Mouse (Mus musculus): ENCODE measurements around the gene Lin37. TPM values are rescaled to one million over a fixed set of nuclear protein-coding genes. Genes with fewer than 3 reads are reported as not detected.

Gene Lin37
- total RNA-seq, 2 experiments from 2014 or later: 39.8 to 67.5 TPM

- ATAC-seq (replicated peaks; ENCODE audit: poor library complexity): no peak
Observed at GRCm38 (mm10) chr7:30518325-30518724, 41.3 kb downstream of the Lin37 start.

GRCm38 (mm10) chr7:30515003-30515760 is 44.5 kb downstream of the Lin37 start:
- no peak for ATAC-seq (replicated peaks; ENCODE audit: poor library complexity)

GRCm38 (mm10) chr7:30508061-30508460 is 51.6 kb downstream of the Lin37 start:
- no peak for ATAC-seq (replicated peaks; ENCODE audit: poor library complexity)

Other genes with a start within 250 kb of the Lin37 start
Only the 30 nearest of the 33 such genes appear.
- not detected in 2 replicates for gene Lrfn3, start 197.1 kb downstream of the Lin37 start, total RNA-seq (2015)
- gene Lrfn3, start 197.1 kb downstream of the Lin37 start, total RNA-seq (2017): not detected in 2 replicates
- 406 and 473 TPM in 2 replicates for gene Tyrobp, start 146.1 kb downstream of the Lin37 start, total RNA-seq (2015)
- 229 and 322 TPM in 2 replicates for gene Tyrobp, start 146.1 kb downstream of the Lin37 start, total RNA-seq (2017)
- 28.1 and 30.3 TPM in 2 replicates for gene Hcst, start 140.0 kb downstream of the Lin37 start, total RNA-seq (2015)
- gene Hcst, start 140.0 kb downstream of the Lin37 start, total RNA-seq (2017): 10.0 and 12.7 TPM in 2 replicates
- 14.1 and 24.0 TPM in 2 replicates for gene Nfkbid, start 138.1 kb downstream of the Lin37 start, total RNA-seq (2015)
- 5.3 and 13.7 TPM in 2 replicates for gene Nfkbid, start 138.1 kb downstream of the Lin37 start, total RNA-seq (2017)
- not detected in 2 replicates for gene Aplp1, start 114.3 kb downstream of the Lin37 start, total RNA-seq (2015)
- gene Aplp1, start 114.3 kb downstream of the Lin37 start, total RNA-seq (2017): not detected in 2 replicates
- gene Kirrel2, start 102.1 kb downstream of the Lin37 start, total RNA-seq (2015): not detected in 2 replicates
- not detected in 2 replicates for gene Kirrel2, start 102.1 kb downstream of the Lin37 start, total RNA-seq (2017)
- 0.27 TPM in 1 of 2 replicates, not detected in the other for gene Nphs1, start 101.5 kb downstream of the Lin37 start, total RNA-seq (2015)
- 0.58 and 0.95 TPM in 2 replicates for gene Nphs1, start 101.5 kb downstream of the Lin37 start, total RNA-seq (2017)
- gene Prodh2, start 66.2 kb downstream of the Lin37 start, total RNA-seq (2015): not detected in 2 replicates
- not detected in 2 replicates for gene Prodh2, start 66.2 kb downstream of the Lin37 start, total RNA-seq (2017)
- 4.5 and 5.8 TPM in 2 replicates for gene Arhgap33, start 24.8 kb downstream of the Lin37 start, total RNA-seq (2015)
- gene Arhgap33, start 24.8 kb downstream of the Lin37 start, total RNA-seq (2017): 1.4 and 2.0 TPM in 2 replicates
- 11.7 and 12.2 TPM in 2 replicates for gene Hspb6, start 7.7 kb downstream of the Lin37 start, total RNA-seq (2015)
- gene Hspb6, start 7.7 kb downstream of the Lin37 start, total RNA-seq (2017): 3.5 and 4.4 TPM in 2 replicates
- 11.5 and 16.3 TPM in 2 replicates for gene Proser3, start 7.5 kb downstream of the Lin37 start, total RNA-seq (2015)
- gene Proser3, start 7.5 kb downstream of the Lin37 start, total RNA-seq (2017): 1.8 and 4.7 TPM in 2 replicates
- 21.4 and 23.4 TPM in 2 replicates for gene U2af1l4, start 3.5 kb upstream of the Lin37 start, total RNA-seq (2015)
- 86.9 and 96.7 TPM in 2 replicates for gene U2af1l4, start 3.5 kb upstream of the Lin37 start, total RNA-seq (2017)
- 2.2 and 3.7 TPM in 2 replicates for gene Gm49396, start 3.5 kb upstream of the Lin37 start, total RNA-seq (2015)
- 3.4 and 3.9 TPM in 2 replicates for gene Gm49396, start 3.5 kb upstream of the Lin37 start, total RNA-seq (2017)
- gene Psenen, start 3.8 kb upstream of the Lin37 start, total RNA-seq (2015): 181 and 202 TPM in 2 replicates
- 150 and 154 TPM in 2 replicates for gene Psenen, start 3.8 kb upstream of the Lin37 start, total RNA-seq (2017)
- gene Igflr1, start 5.6 kb upstream of the Lin37 start, total RNA-seq (2015): 7.2 and 9.2 TPM in 2 replicates
- gene Igflr1, start 5.6 kb upstream of the Lin37 start, total RNA-seq (2017): not detected in 2 replicates
- 72.2 and 99.8 TPM in 2 replicates for gene Kmt2b, start 28.9 kb upstream of the Lin37 start, total RNA-seq (2015)
- gene Kmt2b, start 28.9 kb upstream of the Lin37 start, total RNA-seq (2017): 11.7 and 14.5 TPM in 2 replicates
- gene Zbtb32, start 39.1 kb upstream of the Lin37 start, total RNA-seq (2015): not detected in 2 replicates
- not detected in 2 replicates for gene Zbtb32, start 39.1 kb upstream of the Lin37 start, total RNA-seq (2017)
- gene Upk1a, start 53.0 kb upstream of the Lin37 start, total RNA-seq (2015): 0.61 and 1.3 TPM in 2 replicates
- 0.14 TPM in 1 of 2 replicates, not detected in the other for gene Upk1a, start 53.0 kb upstream of the Lin37 start, total RNA-seq (2017)
- 325 and 346 TPM in 2 replicates for gene Cox6b1, start 66.3 kb upstream of the Lin37 start, total RNA-seq (2015)
- 428 and 592 TPM in 2 replicates for gene Cox6b1, start 66.3 kb upstream of the Lin37 start, total RNA-seq (2017)
- gene Etv2, start 76.0 kb upstream of the Lin37 start, total RNA-seq (2015): not detected in 2 replicates
- gene Etv2, start 76.0 kb upstream of the Lin37 start, total RNA-seq (2017): not detected in 2 replicates
- gene Rbm42, start 90.5 kb upstream of the Lin37 start, total RNA-seq (2015): 43.9 and 52.2 TPM in 2 replicates
- 36.7 and 39.9 TPM in 2 replicates for gene Rbm42, start 90.5 kb upstream of the Lin37 start, total RNA-seq (2017)
- 31.0 and 31.3 TPM in 2 replicates for gene Haus5, start 105.2 kb upstream of the Lin37 start, total RNA-seq (2015)
- gene Haus5, start 105.2 kb upstream of the Lin37 start, total RNA-seq (2017): 21.5 and 28.7 TPM in 2 replicates
- gene Pmis2, start 111.8 kb upstream of the Lin37 start, total RNA-seq (2015): not detected in 2 replicates
- gene Pmis2, start 111.8 kb upstream of the Lin37 start, total RNA-seq (2017): not detected in 2 replicates
- 0.69 TPM in 1 of 2 replicates, not detected in the other for gene 2200002J24Rik, start 139.1 kb upstream of the Lin37 start, total RNA-seq (2015)
- gene 2200002J24Rik, start 139.1 kb upstream of the Lin37 start, total RNA-seq (2017): not detected in 2 replicates
- 1.2 and 1.3 TPM in 2 replicates for gene Atp4a, start 152.4 kb upstream of the Lin37 start, total RNA-seq (2015)
- 0.37 and 0.51 TPM in 2 replicates for gene Atp4a, start 152.4 kb upstream of the Lin37 start, total RNA-seq (2017)
- 210 and 218 TPM in 2 replicates for gene Tmem147, start 169.7 kb upstream of the Lin37 start, total RNA-seq (2015)
- gene Tmem147, start 169.7 kb upstream of the Lin37 start, total RNA-seq (2017): 65.9 and 76.4 TPM in 2 replicates
- gene Gapdhs, start 183.8 kb upstream of the Lin37 start, total RNA-seq (2015): not detected in 2 replicates
- gene Gapdhs, start 183.8 kb upstream of the Lin37 start, total RNA-seq (2017): not detected in 2 replicates
- 1.6 TPM in 2 replicates for gene Sbsn, start 191.6 kb upstream of the Lin37 start, total RNA-seq (2015)
- gene Sbsn, start 191.6 kb upstream of the Lin37 start, total RNA-seq (2017): 0.47 and 1.3 TPM in 2 replicates
- 81.7 and 87.4 TPM in 2 replicates for gene Dmkn, start 203.9 kb upstream of the Lin37 start, total RNA-seq (2015)
- 95.3 and 119 TPM in 2 replicates for gene Dmkn, start 203.9 kb upstream of the Lin37 start, total RNA-seq (2017)
- gene Krtdap, start 228.1 kb upstream of the Lin37 start, total RNA-seq (2015): not detected in 2 replicates
- gene Krtdap, start 228.1 kb upstream of the Lin37 start, total RNA-seq (2017): not detected in 2 replicates